Mouse (Mus musculus) cerebellum, adult 2 months (tissue): ENCODE measurements around the gene Acot13.

Source experiments
- CTCF ChIP-seq: fragments of 200-500 bp; IDR thresholded peaks from 2 replicates; pipeline ENCODE4 v1.5.1; 2011; ENCODE audit warnings: low read depth, mild to moderate bottlenecking, control low read depth, low read length, moderate library complexity, borderline replicate concordance; ENCODE audit not compliant: insufficient read depth
- POLR2A ChIP-seq: fragments of 200-500 bp; IDR thresholded peaks from 2 replicates; pipeline ENCODE4 v1.6.1; 2011; ENCODE audit warnings: low read length, control low read depth, borderline replicate concordance; ENCODE audit not compliant: insufficient read depth

- TF ChIP-seq POLR2A (no peak), CTCF (no peak)
Observed at GRCm38 (mm10) chr13:24849318-24849717, 18.0 kb upstream of the Acot13 start.
